Mouse (Mus musculus): ENCODE measurements around the gene Tspan18. TPM values are rescaled to one million over a fixed set of nuclear protein-coding genes. Genes with fewer than 3 reads are reported as not detected.

The Tspan18 gene
- polyA plus RNA-seq, 1 experiment from 2014 or later, result 36.1 TPM

DNA sequence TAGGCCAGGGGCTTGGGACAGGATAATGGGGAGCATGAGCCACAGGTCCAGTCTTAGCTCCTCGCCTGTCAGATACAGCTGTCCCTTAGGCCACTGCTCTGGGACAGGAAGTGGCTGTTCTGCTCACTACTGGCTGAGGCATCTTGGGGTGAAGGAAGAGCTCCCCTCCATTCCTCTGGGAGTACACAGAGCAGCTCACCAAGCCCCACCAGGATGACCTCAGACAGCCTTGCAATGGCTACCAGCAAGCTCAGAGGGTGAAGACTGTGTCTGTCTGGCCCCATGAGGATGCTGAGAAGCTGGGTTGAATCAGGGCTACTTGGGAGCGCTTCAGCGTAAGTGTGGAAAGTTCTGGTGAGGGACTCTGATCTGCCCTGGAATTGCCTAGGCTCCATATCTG, 132.3 kb downstream of the Tspan18 start:
- ATAC-seq (replicated peaks; ENCODE audit: low FRiP score, low TSS enrichment, low read depth) (no peak), DNase-seq (ENCODE audit: low spot score) (no peak)
- H3K27me3 ChIP-seq (replicated peaks; ENCODE audit: control insufficient read depth, insufficient read depth, low read length), result no peaks in the 10 kb centered on the region
- no peak overlapping the region for H3K9ac ChIP-seq (ENCODE audit: low read length)
- H3K9me3 ChIP-seq (ENCODE audit: control insufficient read depth, low read length), result no peaks in the 10 kb centered on the region
- 88% methylated on average over 3 of the region's 3 CpGs for WGBS
- no peak overlapping the region for H3K4me2 ChIP-seq (ENCODE audit: low read length)
- peaks cover 33% of the 10 kb centered on the region for H3K36me3 ChIP-seq (ENCODE audit: control insufficient read depth, insufficient read depth, low read length)
- H3K27ac ChIP-seq (ENCODE audit: low read depth), result no peak overlapping the region
- no peaks in the 10 kb centered on the region for H3K4me1 ChIP-seq (replicated peaks; ENCODE audit: control insufficient read depth, insufficient read depth, low read length)
- no peak overlapping the region for H3K4me3 ChIP-seq (ENCODE audit: low read depth, low read length)

DNA sequence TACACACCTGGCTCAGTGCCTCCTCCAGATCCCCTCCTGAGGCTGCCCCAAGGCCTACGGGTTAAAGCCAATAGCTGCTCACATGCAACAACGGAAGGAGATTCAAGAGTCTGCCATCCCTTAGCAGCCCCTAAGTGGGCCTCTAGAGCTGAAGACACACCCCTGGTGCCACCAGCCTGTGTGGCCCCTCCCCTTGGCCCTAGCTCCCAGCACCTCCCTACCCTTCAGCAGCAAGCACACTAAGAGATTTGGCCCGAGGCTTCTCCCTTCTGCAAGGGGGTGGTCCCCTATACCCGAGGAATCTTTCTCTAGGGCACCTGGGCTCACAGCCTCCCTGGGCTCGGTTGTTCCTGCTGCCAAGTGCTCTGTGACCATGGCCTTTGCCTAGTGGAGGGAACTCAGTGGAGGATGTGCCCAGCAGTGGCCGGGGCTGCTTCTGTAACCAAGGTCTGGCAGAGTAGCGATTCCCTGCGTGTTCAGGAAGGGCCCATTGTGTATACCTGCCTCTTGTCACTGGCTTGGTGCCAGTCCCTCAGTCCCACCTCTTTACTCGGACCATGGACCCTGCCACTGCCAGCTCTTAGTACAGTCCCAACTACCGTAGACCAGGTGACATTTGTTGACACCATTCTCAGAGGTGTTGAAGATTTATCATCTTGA, 133.5 kb downstream of the Tspan18 start:
- H3K4me1 ChIP-seq (replicated peaks; ENCODE audit: control insufficient read depth, insufficient read depth, low read length), result no peaks in the 10 kb centered on the region
- ATAC-seq (replicated peaks; ENCODE audit: low FRiP score, low TSS enrichment, low read depth) (no peak), DNase-seq (ENCODE audit: low spot score) (no peak)
- no peak overlapping the region for H3K4me3 ChIP-seq (ENCODE audit: low read depth, low read length)
- peaks cover 29% of the 10 kb centered on the region for H3K36me3 ChIP-seq (ENCODE audit: control insufficient read depth, insufficient read depth, low read length)
- H3K9me3 ChIP-seq (ENCODE audit: control insufficient read depth, low read length), result no peaks in the 10 kb centered on the region
- no peak overlapping the region for H3K27ac ChIP-seq (ENCODE audit: low read depth)
- no peak overlapping the region for H3K4me2 ChIP-seq (ENCODE audit: low read length)
- H3K27me3 ChIP-seq (replicated peaks; ENCODE audit: control insufficient read depth, insufficient read depth, low read length), result no peaks in the 10 kb centered on the region
- 57% methylated on average over 10 of the region's 10 CpGs for WGBS
- no peak overlapping the region for H3K9ac ChIP-seq (ENCODE audit: low read length)

GRCm38 (mm10) chr2:93199531-93199974, 134.8 kb downstream of the Tspan18 start:
- Histone ChIP-seq H3K4me3 (ENCODE audit: low read depth, low read length) (no peak overlapping the region), H3K4me1 (replicated peaks; ENCODE audit: control insufficient read depth, insufficient read depth, low read length) (no peaks in the 10 kb centered on the region), H3K36me3 (ENCODE audit: control insufficient read depth, insufficient read depth, low read length) (peaks cover 20% of the 10 kb centered on the region), H3K9ac (ENCODE audit: low read length) (no peak overlapping the region), H3K4me2 (ENCODE audit: low read length) (no peak overlapping the region), H3K27me3 (replicated peaks; ENCODE audit: control insufficient read depth, insufficient read depth, low read length) (no peaks in the 10 kb centered on the region), H3K9me3 (ENCODE audit: control insufficient read depth, low read length) (no peaks in the 10 kb centered on the region), H3K27ac (ENCODE audit: low read depth) (no peak overlapping the region)
- 48% methylated on average over 13 of the region's 13 CpGs for WGBS
- DNase-seq (ENCODE audit: low spot score), result peak; percentile 80
- ATAC-seq (replicated peaks; ENCODE audit: low FRiP score, low TSS enrichment, low read depth), result peak; percentile 8; the same call in 1 of the 2 replicates

DNA sequence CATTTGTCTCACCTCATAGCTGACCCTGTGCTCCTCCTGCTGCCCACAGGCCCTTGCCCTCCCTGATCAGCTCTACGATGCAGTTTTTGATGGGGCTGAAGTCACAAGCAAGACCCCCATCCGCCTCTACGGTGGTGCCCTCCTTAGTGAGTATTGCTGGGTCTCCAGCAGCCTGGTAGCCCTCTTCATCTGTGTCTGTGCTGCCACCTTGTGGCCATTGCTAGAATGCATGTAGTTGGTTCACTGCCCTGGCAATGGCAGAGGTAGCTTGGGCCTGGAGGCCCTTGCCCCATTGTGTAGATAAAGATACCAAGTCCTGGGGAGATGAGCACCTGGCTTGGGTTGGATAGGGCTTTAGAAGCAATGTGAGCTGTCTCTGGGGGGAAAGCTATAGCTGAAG, 135.5 kb downstream of the Tspan18 start:
- H3K9ac ChIP-seq (ENCODE audit: low read length), result no peak overlapping the region
- H3K27ac ChIP-seq (ENCODE audit: low read depth), result no peak overlapping the region
- H3K4me3 ChIP-seq (ENCODE audit: low read depth, low read length), result no peak overlapping the region
- peak; percentile 99 for DNase-seq (ENCODE audit: low spot score)
- H3K9me3 ChIP-seq (ENCODE audit: control insufficient read depth, low read length), result no peaks in the 10 kb centered on the region
- H3K4me1 ChIP-seq (replicated peaks; ENCODE audit: control insufficient read depth, insufficient read depth, low read length), result no peaks in the 10 kb centered on the region
- peak; percentile 51 for ATAC-seq (replicated peaks; ENCODE audit: low FRiP score, low TSS enrichment, low read depth)
- H3K36me3 ChIP-seq (ENCODE audit: control insufficient read depth, insufficient read depth, low read length), result peaks cover 18% of the 10 kb centered on the region
- WGBS, result 16% methylated on average over 3 of the region's 3 CpGs
- no peaks in the 10 kb centered on the region for H3K27me3 ChIP-seq (replicated peaks; ENCODE audit: control insufficient read depth, insufficient read depth, low read length)
- H3K4me2 ChIP-seq (ENCODE audit: low read length), result no peak overlapping the region

DNA sequence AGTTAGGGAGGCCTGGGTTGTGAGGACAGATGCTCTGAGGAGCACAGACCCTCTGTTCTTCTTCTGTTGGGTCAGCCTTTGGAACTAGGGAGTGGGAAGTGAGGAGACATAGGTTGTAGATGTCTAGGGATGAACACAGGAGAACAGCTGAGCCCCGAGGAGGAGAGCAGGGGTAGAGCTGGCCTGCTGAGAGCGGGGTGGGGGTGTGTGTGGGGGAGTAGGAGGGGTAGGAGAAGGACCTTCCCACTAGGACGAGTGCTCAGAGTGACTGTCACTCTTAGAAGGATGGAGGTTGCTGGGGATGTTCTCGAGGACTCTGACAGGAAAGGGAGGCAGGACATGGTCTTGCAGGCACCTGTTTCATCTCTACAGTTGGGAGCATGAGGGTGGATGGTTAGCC, 140.5 kb downstream of the Tspan18 start:
- Histone ChIP-seq H3K9ac (ENCODE audit: low read length) (no peak overlapping the region), H3K4me1 (replicated peaks; ENCODE audit: control insufficient read depth, insufficient read depth, low read length) (peaks cover 38% of the 10 kb centered on the region), H3K27me3 (replicated peaks; ENCODE audit: control insufficient read depth, insufficient read depth, low read length) (no peaks in the 10 kb centered on the region), H3K4me2 (ENCODE audit: low read length) (no peak overlapping the region), H3K9me3 (ENCODE audit: control insufficient read depth, low read length) (no peaks in the 10 kb centered on the region), H3K36me3 (ENCODE audit: control insufficient read depth, insufficient read depth, low read length) (0 out of 2 replicates have a peak, but pooled peaks cover 3% of the 10 kb centered on the region), H3K27ac (ENCODE audit: low read depth) (no peak overlapping the region), H3K4me3 (ENCODE audit: low read depth, low read length) (no peak overlapping the region)
- ATAC-seq (replicated peaks; ENCODE audit: low FRiP score, low TSS enrichment, low read depth) (no peak), DNase-seq (ENCODE audit: low spot score) (no peak)
- WGBS, result 56% methylated on average over 4 of the region's 4 CpGs

GRCm38 (mm10) chr2:93192671-93193080, 141.6 kb downstream of the Tspan18 start:
- Histone ChIP-seq H3K4me1 (replicated peaks; ENCODE audit: control insufficient read depth, insufficient read depth, low read length) (peaks cover 38% of the 10 kb centered on the region), H3K27ac (ENCODE audit: low read depth) (no peak overlapping the region), H3K9ac (ENCODE audit: low read length) (no peak overlapping the region), H3K4me2 (ENCODE audit: low read length) (no peak overlapping the region), H3K27me3 (replicated peaks; ENCODE audit: control insufficient read depth, insufficient read depth, low read length) (no peaks in the 10 kb centered on the region), H3K4me3 (ENCODE audit: low read depth, low read length) (no peak overlapping the region), H3K36me3 (ENCODE audit: control insufficient read depth, insufficient read depth, low read length) (no peaks in the 10 kb centered on the region), H3K9me3 (ENCODE audit: control insufficient read depth, low read length) (no peaks in the 10 kb centered on the region)
- WGBS, result 15% methylated on average over 6 of the region's 6 CpGs
- no peak for DNase-seq (ENCODE audit: low spot score)
- ATAC-seq (replicated peaks; ENCODE audit: low FRiP score, low TSS enrichment, low read depth), result no peak

- H3K9ac ChIP-seq (ENCODE audit: low read length), result no peak overlapping the region
- H3K4me3 ChIP-seq (ENCODE audit: low read depth, low read length), result no peak overlapping the region
- ATAC-seq (replicated peaks; ENCODE audit: low FRiP score, low TSS enrichment, low read depth), result no peak
- WGBS, result 44% methylated on average over 9 of the region's 9 CpGs
- H3K4me2 ChIP-seq (ENCODE audit: low read length), result 0 out of 2 replicates have a peak overlapping the region, but pooled peaks have one; percentile 4
- H3K27me3 ChIP-seq (replicated peaks; ENCODE audit: control insufficient read depth, insufficient read depth, low read length), result no peaks in the 10 kb centered on the region
- peaks cover 38% of the 10 kb centered on the region for H3K4me1 ChIP-seq (replicated peaks; ENCODE audit: control insufficient read depth, insufficient read depth, low read length)
- no peak overlapping the region for H3K27ac ChIP-seq (ENCODE audit: low read depth)
- no peaks in the 10 kb centered on the region for H3K9me3 ChIP-seq (ENCODE audit: control insufficient read depth, low read length)
- no peak for DNase-seq (ENCODE audit: low spot score)
- H3K36me3 ChIP-seq (ENCODE audit: control insufficient read depth, insufficient read depth, low read length), result no peaks in the 10 kb centered on the region
Observed at GRCm38 (mm10) chr2:93192182-93192560, 142.1 kb downstream of the Tspan18 start.

GRCm38 (mm10) chr2:93191488-93192181, 142.7 kb downstream of the Tspan18 start:
- Histone ChIP-seq H3K27me3 (replicated peaks; ENCODE audit: control insufficient read depth, insufficient read depth, low read length) (no peaks in the 10 kb centered on the region), H3K9me3 (ENCODE audit: control insufficient read depth, low read length) (no peaks in the 10 kb centered on the region), H3K9ac (ENCODE audit: low read length) (no peak overlapping the region), H3K36me3 (ENCODE audit: control insufficient read depth, insufficient read depth, low read length) (no peaks in the 10 kb centered on the region), H3K27ac (ENCODE audit: low read depth) (no peak overlapping the region), H3K4me1 (replicated peaks; ENCODE audit: control insufficient read depth, insufficient read depth, low read length) (peaks cover 38% of the 10 kb centered on the region), H3K4me3 (ENCODE audit: low read depth, low read length) (no peak overlapping the region), H3K4me2 (ENCODE audit: low read length) (0 out of 2 replicates have a peak overlapping the region, but pooled peaks have one; percentile 4)
- DNase-seq (ENCODE audit: low spot score) (no peak), ATAC-seq (replicated peaks; ENCODE audit: low FRiP score, low TSS enrichment, low read depth) (no peak)
- 67% methylated on average over 14 of the region's 14 CpGs for WGBS
